Mouse (Mus musculus) MEL (cell line): ENCODE data around the gene Pard3b.

Experiments
- CTCF ChIP-seq, 3 experiments: IDR thresholded peaks in 2 of 3; conservative IDR thresholded peaks in 1 of 3; 2 replicates each; pipeline ENCODE4 v1.5.1; 2011 to 2012; ENCODE audit warnings: low read length in 3 of 3, low read depth in 2 of 3, mild to moderate bottlenecking in 2 of 3, improper control_type of control experiment in 1 of 3, inconsistent platforms in 1 of 3, mixed read lengths in 1 of 3, moderate library complexity in 1 of 3; ENCODE audit not compliant: control insufficient read depth in 1 of 3, insufficient read depth in 1 of 3, poor library complexity in 1 of 3, severe bottlenecking in 1 of 3
- EP300 ChIP-seq, 2 experiments: IDR thresholded peaks; 2 replicates each; pipeline ENCODE4 v1.6.1; 2011; ENCODE audit warnings: improper control_type of control experiment in 2 of 2, low read length in 2 of 2, low read depth in 1 of 2, mild to moderate bottlenecking in 1 of 2
- ETS1 ChIP-seq: IDR thresholded peaks from 2 replicates; pipeline ENCODE4 v1.6.1; 2012; ENCODE audit warnings: low read depth, mild to moderate bottlenecking, inconsistent platforms, low read length, improper control_type of control experiment, moderate library complexity
- GATA1 ChIP-seq: IDR thresholded peaks from 2 replicates; pipeline ENCODE4 v1.6.1; 2011; ENCODE audit warnings: low read depth, low read length, improper control_type of control experiment
- JUND ChIP-seq: IDR thresholded peaks from 2 replicates; pipeline ENCODE4 v1.6.1; 2011; ENCODE audit warnings: low read depth, mild to moderate bottlenecking, improper control_type of control experiment, low read length
- MAX ChIP-seq: IDR thresholded peaks from 2 replicates; pipeline ENCODE4 v1.6.1; 2011; ENCODE audit warnings: low read length, improper control_type of control experiment
- MEF2A ChIP-seq: IDR thresholded peaks from 2 replicates; pipeline ENCODE4 v1.6.1; 2014; ENCODE audit warnings: low read depth, mild to moderate bottlenecking, inconsistent platforms, low read length, improper control_type of control experiment; ENCODE audit not compliant: poor library complexity, insufficient replicate concordance, severe bottlenecking; ENCODE audit errors: extremely low read depth
- MYC ChIP-seq: IDR thresholded peaks from 2 replicates; pipeline ENCODE4 v1.6.1; 2011; ENCODE audit warnings: low read depth, mild to moderate bottlenecking, low read length, improper control_type of control experiment, moderate library complexity
- POLR2A ChIP-seq, 2 experiments: IDR thresholded peaks; 2 replicates each; pipeline ENCODE4 v1.6.1; 2011 to 2012; ENCODE audit warnings: low read length in 2 of 2, mild to moderate bottlenecking in 2 of 2, control low read depth in 1 of 2, improper control_type of control experiment in 1 of 2, low read depth in 1 of 2, moderate library complexity in 1 of 2; ENCODE audit not compliant: control insufficient read depth in 1 of 2, insufficient read depth in 1 of 2, poor library complexity in 1 of 2
- RCOR1 ChIP-seq: IDR thresholded peaks from 2 replicates; pipeline ENCODE4 v1.6.1; 2012; ENCODE audit warnings: low read depth, mild to moderate bottlenecking, inconsistent platforms, low read length, improper control_type of control experiment
- TCF12 ChIP-seq: IDR thresholded peaks from 2 replicates; pipeline ENCODE4 v1.6.1; 2014; ENCODE audit warnings: low read depth, mild to moderate bottlenecking, inconsistent platforms, low read length, improper control_type of control experiment, moderate library complexity
- ZKSCAN1 ChIP-seq: IDR thresholded peaks from 2 replicates; pipeline ENCODE4 v1.6.1; 2012; ENCODE audit warnings: low read depth, mild to moderate bottlenecking, inconsistent platforms, low read length, improper control_type of control experiment, moderate library complexity
- ZNF384 ChIP-seq: IDR thresholded peaks from 2 replicates; pipeline ENCODE4 v1.6.1; 2012; ENCODE audit warnings: low read depth, mild to moderate bottlenecking, inconsistent platforms, low read length, improper control_type of control experiment

GRCm38 (mm10) chr1:62190786-62191185 is 552.2 kb downstream of the Pard3b start:
- TF ChIP-seq ZKSCAN1, result no peak
- TF ChIP-seq MAX, result no peak
- TF ChIP-seq TCF12, result no peak
- no peak for TF ChIP-seq POLR2A (IDR thresholded peaks at IDR 0.05; ENCODE audit: control insufficient read depth in 1 of 2, insufficient read depth in 1 of 2, low read depth in 1 of 2, low read length in 2 of 2, poor library complexity in 1 of 2)
- no peak for TF ChIP-seq EP300 (IDR thresholded peaks at IDR 0.05; ENCODE audit: low read depth in 1 of 2, low read length in 2 of 2)
- TF ChIP-seq GATA1, result no peak
- no peak for TF ChIP-seq RCOR1
- no peak for TF ChIP-seq CTCF (IDR thresholded peaks at IDR 0.05 in 2 of 3, conservative IDR thresholded peaks at IDR 0.05 in 1 of 3; ENCODE audit: control insufficient read depth in 1 of 3, insufficient read depth in 1 of 3, low read depth in 2 of 3, low read length in 3 of 3, poor library complexity in 1 of 3, severe bottlenecking in 1 of 3)
- TF ChIP-seq MEF2A, result no peak
- no peak for TF ChIP-seq ETS1
- no peak for TF ChIP-seq MYC
- TF ChIP-seq ZNF384, result no peak
- no peak for TF ChIP-seq JUND
